Mouse (Mus musculus): ENCODE data around the gene Camk1d.

GRCm38 (mm10) chr2:5467537-5467936 lies 246.8 kb downstream of the Camk1d start:
- TF ChIP-seq CTCF (IDR thresholded peaks at IDR 0.05; ENCODE audit: low read depth, low read length) (no peak), GATA1 (IDR thresholded peaks at IDR 0.05; ENCODE audit: borderline replicate concordance, low read length) (no peak), TAL1 (conservative IDR thresholded peaks at IDR 0.05; ENCODE audit: low read depth, low read length) (no peak)
